Mouse (Mus musculus) retina, postnatal 7 days (tissue): ENCODE data around the gene Ascc2.

ENCODE experiments used
- DNase-seq: peaks from one replicate; pipeline ENCODE4 v3.0.0-alpha.2; 2012; ENCODE audit warnings: low read depth, low spot score

The Ascc2 gene

GRCm38 (mm10) chr11:4720393-4720792 is 82.8 kb downstream of the Ascc2 start:
- DNase-seq, result no peak

GRCm38 (mm10) chr11:4720900-4721580 is 83.5 kb downstream of the Ascc2 start:
- DNase-seq, result no peak

GRCm38 (mm10) chr11:4721728-4722127 is 84.2 kb downstream of the Ascc2 start:
- no peak for DNase-seq

DNA sequence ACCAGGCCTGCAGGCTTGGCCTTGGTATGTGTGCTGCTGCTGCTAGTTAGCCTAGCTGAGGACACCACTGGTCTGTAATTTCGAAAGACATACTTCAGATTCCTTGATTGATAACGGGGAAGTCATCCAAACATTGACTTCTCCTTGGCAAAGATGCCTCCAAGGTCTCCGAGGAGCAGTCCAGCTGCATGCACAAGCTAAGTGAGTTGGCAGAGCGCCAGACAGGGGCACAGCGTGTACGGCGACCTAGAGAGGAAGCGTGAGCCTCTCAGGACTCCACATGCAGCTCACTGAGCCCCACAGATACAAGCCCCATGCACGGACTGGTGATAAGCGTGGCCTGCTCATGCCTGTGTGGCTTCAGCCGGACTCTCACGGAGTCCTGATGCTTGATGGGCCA is 92.1 kb downstream of the Ascc2 start:
- DNase-seq, result no peak

GRCm38 (mm10) chr11:4730096-4730495 is 92.5 kb downstream of the Ascc2 start:
- DNase-seq, result no peak

DNA sequence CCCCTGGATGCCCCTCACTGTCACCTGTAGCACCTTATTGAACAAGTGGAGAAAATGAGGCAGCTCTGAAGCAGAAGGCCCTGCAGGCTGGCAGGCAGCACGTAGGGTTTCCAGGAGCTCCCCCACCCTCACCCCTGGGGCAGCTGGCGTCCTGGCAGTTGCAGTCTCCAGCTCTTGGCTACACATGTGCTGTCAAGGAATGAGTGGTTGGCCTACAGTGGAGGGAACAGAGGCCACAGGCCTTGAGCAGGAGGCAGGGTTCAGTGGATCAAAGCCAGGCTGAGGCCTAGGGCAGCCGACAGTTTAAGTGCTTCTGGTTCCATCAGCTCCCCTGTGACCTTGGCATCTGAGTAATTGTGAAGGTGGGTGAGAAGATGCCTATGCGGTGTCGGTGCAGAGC is 93.4 kb downstream of the Ascc2 start:
- no peak for DNase-seq

- no peak for DNase-seq
These were observed 94.2 kb downstream of the Ascc2 start for GRCm38 (mm10) chr11:4731781-4732180.

GRCm38 (mm10) chr11:4734179-4734578 is 96.6 kb downstream of the Ascc2 start:
- no peak for DNase-seq
